Mouse (Mus musculus) liver, adult 2 months (tissue): Measurements from ENCODE around the gene Ngfr.
A peak's percentile ranks its signal among the peaks of the same experiment; 100 is the strongest.

Experiments
- CTCF ChIP-seq: fragments of 200-500 bp; IDR thresholded peaks from 2 replicates; pipeline ENCODE4 v1.5.1; 2011; ENCODE audit warnings: low read depth, low read length, control low read depth
- POLR2A ChIP-seq: fragments of 200-500 bp; IDR thresholded peaks from 2 replicates; pipeline ENCODE4 v1.6.1; 2011; ENCODE audit warnings: low read length, control low read depth; ENCODE audit not compliant: insufficient read depth; ENCODE audit errors: extremely low read depth

- TF ChIP-seq POLR2A (0 out of 2 replicates have a peak, but pooled peaks have one; percentile 32), CTCF (no peak)
Measured at GRCm38 (mm10) chr11:95587423-95587951, at the start of gene Ngfr.
